Comparison of ENCODE assay signal across 9 mouse cellular contexts in genomic region chr7:79279376-79280029, GRCm38 (mm10). TPM values are rescaled to one million over a fixed set of nuclear protein-coding genes. Genes with fewer than 3 reads are reported as not detected.
DNase-seq lines count a peak whose midpoint lies in the region; ATAC-seq lines count a peak whose summit lies in the region.
"Had no signal": no experiment of that assay in that cellular context is flagged by ENCODE, and none has a peak within 500 bp of the region (broad histone marks: within the 10 kb centered on the region; RNA-seq: fewer than 3 reads in every experiment).

No protein-coding gene starts in this region.

- WGBS in liver, embryonic 11.5 days, result 38% methylated on average over 10 of the region's 10 CpGs
- 71% methylated on average over 10 of the region's 10 CpGs for WGBS in embryonic facial prominence, embryonic 10.5 days
- WGBS in midbrain, embryonic 14.5 days, result 72% methylated on average over 10 of the region's 10 CpGs

- ATAC-seq in liver, embryonic 11.5 days (replicated peaks; ENCODE audit: low FRiP score), result no peak
- no peak for ATAC-seq in midbrain, embryonic 14.5 days (ENCODE audit: low FRiP score, low TSS enrichment)
- no peak for ATAC-seq in cerebellum, adult (ENCODE audit: insufficient number of reproducible peaks, low FRiP score, low TSS enrichment)

- H3K27ac ChIP-seq in liver, embryonic 11.5 days (ENCODE audit: low read depth, low read length), result peak overlapping the region; percentile 9; the same call in 1 of the 2 replicates
- H3K27ac ChIP-seq in embryonic facial prominence, embryonic 10.5 days (replicated peaks), result peak overlapping the region; percentile 65
- 0 out of 2 replicates have a peak overlapping the region, but pooled peaks have one; percentile 8 for H3K27ac ChIP-seq in midbrain, embryonic 14.5 days (replicated peaks; ENCODE audit: low read depth, low read length)
- H3K27ac ChIP-seq: midbrain, embryonic 12.5 days had no signal

- H3K36me3 ChIP-seq in liver, embryonic 11.5 days (ENCODE audit: control insufficient read depth, insufficient read depth, low read length), result no peaks in the 10 kb centered on the region
- H3K36me3 ChIP-seq in embryonic facial prominence, embryonic 10.5 days (replicated peaks), result peaks cover 8% of the 10 kb centered on the region
- H3K36me3 ChIP-seq in midbrain, embryonic 14.5 days (ENCODE audit: control insufficient read depth, insufficient read depth, low read length), result no peaks in the 10 kb centered on the region
- H3K36me3 ChIP-seq: midbrain, embryonic 12.5 days had no signal

- H3K4me3 ChIP-seq in liver, embryonic 11.5 days (ENCODE audit: low read depth, low read length), result no peak overlapping the region
- no peak overlapping the region; the same call in 1 of the 2 replicates for H3K4me3 ChIP-seq in embryonic facial prominence, embryonic 10.5 days
- H3K4me3 ChIP-seq in midbrain, embryonic 14.5 days (replicated peaks; ENCODE audit: low read depth, low read length), result no peak overlapping the region
- H3K4me3 ChIP-seq: midbrain, embryonic 12.5 days had no signal

- peaks cover 70% of the 10 kb centered on the region for H3K4me1 ChIP-seq in liver, embryonic 11.5 days (replicated peaks; ENCODE audit: control insufficient read depth, insufficient read depth, low read length)
- peaks cover 50% of the 10 kb centered on the region for H3K4me1 ChIP-seq in embryonic facial prominence, embryonic 10.5 days
- peaks cover 45% of the 10 kb centered on the region for H3K4me1 ChIP-seq in midbrain, embryonic 14.5 days (ENCODE audit: control insufficient read depth, insufficient read depth, low read length)

- no peak for DNase-seq in liver, embryonic 11.5 days (ENCODE audit: low spot score)
- no peak for DNase-seq in liver
- DNase-seq in embryonic facial prominence, embryonic 10.5 days (ENCODE audit: low spot score), result no peak
- DNase-seq in kidney, postnatal 10 days, result peak; percentile 42
- no peak for DNase-seq in midbrain, embryonic 14.5 days
- DNase-seq in gastrocnemius, adult 8-10 months (ENCODE audit: low spot score in 2 of 2), result no peak
- DNase-seq in right cerebral cortex, postnatal 14 days, result no peak

- no peaks in the 10 kb centered on the region for H3K27me3 ChIP-seq in liver, embryonic 11.5 days (replicated peaks; ENCODE audit: control insufficient read depth, insufficient read depth, low read length)
- H3K27me3 ChIP-seq in embryonic facial prominence, embryonic 10.5 days (replicated peaks; ENCODE audit: low read depth, poor library complexity, severe bottlenecking), result no peaks in the 10 kb centered on the region
- no peaks in the 10 kb centered on the region for H3K27me3 ChIP-seq in midbrain, embryonic 14.5 days (ENCODE audit: control insufficient read depth, insufficient read depth, low read length)
- H3K27me3 ChIP-seq: midbrain, embryonic 12.5 days had no signal

- H3K4me2 ChIP-seq in liver, embryonic 11.5 days, result peak overlapping the region; percentile 49
- no peak overlapping the region for H3K4me2 ChIP-seq in midbrain, embryonic 14.5 days (ENCODE audit: low read length)
- H3K4me2 ChIP-seq: midbrain, embryonic 12.5 days had no signal

- H3K9me3 ChIP-seq in liver, embryonic 11.5 days (ENCODE audit: control insufficient read depth, low read length), result no peaks in the 10 kb centered on the region
- no peaks in the 10 kb centered on the region for H3K9me3 ChIP-seq in embryonic facial prominence, embryonic 10.5 days
- no peaks in the 10 kb centered on the region for H3K9me3 ChIP-seq in midbrain, embryonic 14.5 days (ENCODE audit: control insufficient read depth, low read length)
- H3K9me3 ChIP-seq: midbrain, embryonic 12.5 days had no signal

- peak overlapping the region; percentile 55 for H3K9ac ChIP-seq in liver, embryonic 11.5 days (ENCODE audit: low read depth, low read length)
- no peak overlapping the region for H3K9ac ChIP-seq in midbrain, embryonic 14.5 days (replicated peaks; ENCODE audit: low read length)
- H3K9ac ChIP-seq: midbrain, embryonic 12.5 days had no signal

RNA-seq across cellular contexts. Expression of gene Abhd2, which starts 6.5 kb away (rescaled TPM):
- 11.5 and 13.4 TPM in 2 replicates for polyA plus RNA-seq in liver, embryonic 11.5 days (2014; fragmentation: Nextera tagmentation; extraction: Ambion mirVana)
- polyA plus RNA-seq in embryonic facial prominence, embryonic 10.5 days (2016; fragmentation: Nextera tagmentation; extraction: Ambion mirVana), result 8.7 TPM in 2 replicates
- polyA plus RNA-seq in midbrain, embryonic 14.5 days (2014; fragmentation: Nextera tagmentation; extraction: Ambion mirVana), result 17.8 and 21.5 TPM in 2 replicates
- total RNA-seq in gastrocnemius, adult 8-10 months (2022), result 1 to 10 TPM; 2.7 to 4.5 (median 4.0) TPM

Comparison
In these comparisons a context has a peak if more than half of its experiments do, and no peak if none do; other contexts are left out.
1. H3K27ac ChIP-seq: peak in every context shown above with its lines; median percentile 65 in embryonic facial prominence, embryonic 10.5 days; 9 in liver, embryonic 11.5 days; 8 in midbrain, embryonic 14.5 days.